Mouse (Mus musculus) liver, embryonic 14.5 days (tissue): ENCODE measurements around the gene Herpud1. TPM values are rescaled to one million over a fixed set of nuclear protein-coding genes. Genes with fewer than 3 reads are reported as not detected.

Source experiments
- ATAC-seq: fragments of 200-750 bp; cut with Nextera tagmentation; 2 replicates; pipeline ENCODE4 v1.8.0; 2017; ENCODE audit warnings: moderate number of reproducible peaks, mild to moderate bottlenecking, moderate library complexity; ENCODE audit not compliant: insufficient read depth
- DNase-seq, 3 experiments: peaks; one replicate each; pipeline ENCODE4 v3.0.0-alpha.2; 2012 to 2013; ENCODE audit warnings: low read depth in 3 of 3, low spot score in 3 of 3
- H3K27ac ChIP-seq: fragments of 300-500 bp; sonication (generic); 2 replicates; pipeline ENCODE4 v1.5.1; 2014; ENCODE audit warnings: moderate library complexity, mild to moderate bottlenecking, control low read depth, inconsistent platforms
- H3K27me3 ChIP-seq: fragments of 300-500 bp; sonication (generic); 2 replicates; pipeline ENCODE4 v1.6.1; 2014; ENCODE audit warnings: mild to moderate bottlenecking, low read length, moderate library complexity; ENCODE audit not compliant: control insufficient read depth, insufficient read depth
- H3K36me3 ChIP-seq: fragments of 300-500 bp; sonication (generic); replicated peaks from 2 replicates; pipeline ENCODE4 v1.6.1; 2014; ENCODE audit warnings: low read depth; ENCODE audit not compliant: control insufficient read depth, insufficient read depth
- H3K4me1 ChIP-seq, 2 experiments: fragments of 200-500 bp in 1 of 2; fragments of 300-500 bp in 1 of 2; sonication (generic) in 1 of 2; replicated peaks; 2 replicates each; pipeline ENCODE4 v1.6.1; 2012 to 2014; ENCODE audit warnings: antibody characterized with exemption in 1 of 2, inconsistent platforms in 1 of 2, low read length in 1 of 2; ENCODE audit not compliant: control insufficient read depth in 2 of 2, insufficient read depth in 2 of 2
- H3K4me2 ChIP-seq: fragments of 300-500 bp; sonication (generic); 2 replicates; pipeline ENCODE4 v1.6.1; 2014; ENCODE audit warnings: low read depth, mild to moderate bottlenecking, control low read depth, moderate library complexity
- H3K4me3 ChIP-seq, 2 experiments: fragments of 200-500 bp in 1 of 2; fragments of 300-500 bp in 1 of 2; sonication (generic) in 1 of 2; 2 replicates each; pipeline ENCODE4 v1.5.1; 2012 to 2014; ENCODE audit warnings: low read depth in 2 of 2, low read length in 2 of 2, mild to moderate bottlenecking in 2 of 2, control low read depth in 1 of 2, inconsistent platforms in 1 of 2, moderate library complexity in 1 of 2; ENCODE audit not compliant: insufficient read depth in 1 of 2
- H3K9ac ChIP-seq: fragments of 300-500 bp; sonication (generic); replicated peaks from 2 replicates; pipeline ENCODE4 v1.6.1; 2014; ENCODE audit warnings: mild to moderate bottlenecking, control low read depth, moderate library complexity
- H3K9me3 ChIP-seq: fragments of 300-500 bp; sonication (generic); 2 replicates; pipeline ENCODE4 v1.6.1; 2016; ENCODE audit warnings: low read length, mixed read lengths; ENCODE audit not compliant: control insufficient read depth
- CTCF ChIP-seq: IDR thresholded peaks from 2 replicates; pipeline ENCODE4 v1.5.1; 2016; ENCODE audit warnings: antibody characterized with exemption, low read depth, control low read depth
- EP300 ChIP-seq: IDR thresholded peaks from 2 replicates; pipeline ENCODE4 v1.6.1; 2016; ENCODE audit warnings: antibody characterized with exemption, low read depth
- WGBS: fragments of 180-500 bp; shearing (Covaris S2); extraction: QIAGEN DNeasy Blood & Tissue Kit; methylation state at CpG from one replicate; pipeline ENCODE4 v1.1.7; 2014; ENCODE audit not compliant: insufficient replicate concordance; 5-methylcytosine and 5-hydroxymethylcytosine counted together
- polyA plus RNA-seq, 2 experiments: library from polyadenylated mRNA; depleted of rRNA in 1 of 2; stranded (reverse) in 1 of 2; unstranded in 1 of 2; fragments of >200 nt; fragmentation: Nextera tagmentation in 1 of 2; extraction: Ambion mirVana in 1 of 2; gene quantifications; 2 replicates each; pipeline versions ENCODE4 v1.2.1 to v1.2.3; 2012 to 2014

The Herpud1 gene
- polyA plus RNA-seq, 2 experiments = 46.7 to 86.5 TPM

DNA sequence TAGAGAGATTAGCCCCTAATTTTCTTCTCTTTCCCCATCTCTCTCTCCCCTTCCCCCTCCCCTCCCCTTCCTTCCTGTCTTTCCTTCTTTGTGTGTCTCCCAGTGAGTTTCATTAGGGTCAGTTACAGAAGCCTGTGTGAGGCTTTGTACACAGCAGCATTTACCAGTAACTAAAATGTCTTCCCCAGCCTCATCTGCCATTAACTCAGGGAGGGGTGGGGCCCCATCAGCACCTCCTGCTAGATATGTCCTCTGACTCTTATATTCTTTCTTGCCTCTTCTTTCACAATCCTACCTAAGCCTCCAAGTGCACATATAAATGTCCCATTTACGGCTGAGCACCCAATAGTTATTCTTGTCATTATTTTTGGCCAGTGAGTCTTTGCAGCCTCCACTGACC is 54.2 kb downstream of the Herpud1 start:
- TF ChIP-seq EP300 = no peak
- TF ChIP-seq CTCF = no peak
- H3K4me1 ChIP-seq = no peaks in the 10 kb centered on the region
- WGBS = 56% methylated on average over 1 of the region's 1 CpGs
- no peak overlapping the region for H3K27ac ChIP-seq
- DNase-seq = no peak
- no peaks in the 10 kb centered on the region for H3K36me3 ChIP-seq
- no peak overlapping the region for H3K4me2 ChIP-seq
- no peak overlapping the region for H3K9ac ChIP-seq
- no peak for ATAC-seq
- H3K4me3 ChIP-seq = no peak overlapping the region
- no peaks in the 10 kb centered on the region for H3K9me3 ChIP-seq
- no peaks in the 10 kb centered on the region for H3K27me3 ChIP-seq

DNA sequence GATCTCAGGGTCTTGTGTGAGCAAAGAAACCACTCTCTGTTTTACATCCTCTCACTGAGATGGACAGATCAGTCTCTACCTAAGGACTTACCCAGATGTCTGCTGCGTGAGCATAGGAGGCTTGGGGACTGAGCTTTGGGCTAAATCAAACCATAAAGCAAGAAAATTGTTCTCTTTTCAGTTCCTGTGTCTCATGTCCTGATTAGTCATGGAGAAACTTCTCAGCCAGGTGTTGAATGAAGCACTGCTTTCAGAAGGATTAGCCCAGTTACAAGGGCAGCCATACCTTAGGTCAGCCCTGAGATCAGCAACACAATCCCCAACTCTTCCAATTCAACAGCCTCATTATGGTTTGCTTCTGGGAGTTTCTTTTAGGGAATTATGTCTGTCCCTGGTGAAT is 55.4 kb downstream of the Herpud1 start:
- Histone ChIP-seq H3K4me2 (no peak overlapping the region), H3K9me3 (no peaks in the 10 kb centered on the region), H3K36me3 (no peaks in the 10 kb centered on the region), H3K27ac (no peak overlapping the region), H3K9ac (no peak overlapping the region), H3K4me1 (no peaks in the 10 kb centered on the region), H3K4me3 (no peak overlapping the region), H3K27me3 (no peaks in the 10 kb centered on the region)
- DNase-seq (no peak), ATAC-seq (no peak)
- TF ChIP-seq CTCF (no peak), EP300 (no peak)
- 59% methylated on average over 1 of the region's 1 CpGs for WGBS

DNA sequence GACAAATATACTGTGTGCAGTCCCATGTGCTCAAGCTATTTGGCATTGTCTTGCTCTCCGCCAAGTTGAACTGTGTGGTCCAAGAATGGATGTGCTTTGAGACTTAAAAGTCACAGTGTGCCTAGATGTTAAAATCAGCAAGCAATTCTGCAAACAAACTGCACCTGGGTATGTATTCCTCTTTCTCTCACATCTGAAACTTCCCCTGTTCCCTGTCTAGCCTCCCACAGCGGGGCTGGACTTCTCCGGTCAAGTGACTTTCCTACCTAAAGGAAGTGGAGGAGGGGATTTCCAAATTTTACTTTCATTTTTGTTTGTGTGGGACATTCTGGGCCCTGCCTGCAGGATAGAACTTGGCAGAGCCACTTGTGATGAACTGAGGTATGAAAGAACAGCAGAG is 56.9 kb downstream of the Herpud1 start:
- Histone ChIP-seq H3K27me3 (no peaks in the 10 kb centered on the region), H3K4me3 (no peak overlapping the region), H3K9me3 (no peaks in the 10 kb centered on the region), H3K36me3 (no peaks in the 10 kb centered on the region), H3K4me1 (no peaks in the 10 kb centered on the region), H3K27ac (no peak overlapping the region), H3K4me2 (no peak overlapping the region), H3K9ac (no peak overlapping the region)
- DNase-seq (no peak), ATAC-seq (no peak)
- 62% methylated on average over 3 of the region's 3 CpGs for WGBS
- TF ChIP-seq EP300 (no peak), CTCF (no peak)

DNA sequence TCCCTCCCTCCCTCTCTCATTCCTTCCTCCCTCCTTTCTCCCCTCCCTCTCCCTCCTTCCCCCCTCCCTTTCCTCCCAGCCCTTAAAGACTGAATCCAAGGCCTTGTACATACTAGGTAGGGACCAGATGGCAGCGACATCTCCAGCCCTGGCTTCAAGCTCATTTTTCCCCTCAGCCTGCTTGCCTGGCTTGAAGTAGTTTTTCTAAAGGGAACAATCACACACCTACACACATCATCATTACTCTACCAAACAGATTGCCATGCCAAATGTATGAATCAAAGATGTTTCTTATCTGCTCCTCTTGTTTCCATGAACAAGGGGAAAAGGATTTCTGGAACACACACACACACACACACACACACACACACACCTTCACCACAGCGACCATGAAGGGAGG is 58.2 kb downstream of the Herpud1 start:
- Histone ChIP-seq H3K9me3 (no peaks in the 10 kb centered on the region), H3K27ac (no peak overlapping the region), H3K4me1 (no peaks in the 10 kb centered on the region), H3K4me3 (no peak overlapping the region), H3K9ac (no peak overlapping the region), H3K36me3 (no peaks in the 10 kb centered on the region), H3K27me3 (no peaks in the 10 kb centered on the region), H3K4me2 (no peak overlapping the region)
- DNase-seq = no peak
- no peak for ATAC-seq
- no peak for TF ChIP-seq CTCF
- no peak for TF ChIP-seq EP300
- WGBS = 32% methylated on average over 2 of the region's 2 CpGs

Other genes with a start within 250 kb of the Herpud1 start
- gene Mt4, start 249.2 kb upstream of the Herpud1 start, polyA plus RNA-seq (2012; rRNA removed) = 1.4 and 2.1 TPM in 2 replicates
- gene Mt4, start 249.2 kb upstream of the Herpud1 start, polyA plus RNA-seq (2014; fragmentation: Nextera tagmentation; extraction: Ambion mirVana) = 1.7 and 1.8 TPM in 2 replicates
- 0.10 and 0.30 TPM in 2 replicates for gene Mt3, start 233.8 kb upstream of the Herpud1 start, polyA plus RNA-seq (2012; rRNA removed)
- 0.61 TPM in 1 of 2 replicates, not detected in the other for gene Mt3, start 233.8 kb upstream of the Herpud1 start, polyA plus RNA-seq (2014; fragmentation: Nextera tagmentation; extraction: Ambion mirVana)
- 1,629 and 2,197 TPM in 2 replicates for gene Mt2, start 213.8 kb upstream of the Herpud1 start, polyA plus RNA-seq (2012; rRNA removed)
- 1,576 and 1,601 TPM in 2 replicates for gene Mt2, start 213.8 kb upstream of the Herpud1 start, polyA plus RNA-seq (2014; fragmentation: Nextera tagmentation; extraction: Ambion mirVana)
- 3,236 and 4,039 TPM in 2 replicates for gene Mt1, start 207.4 kb upstream of the Herpud1 start, polyA plus RNA-seq (2012; rRNA removed)
- 5,334 and 6,015 TPM in 2 replicates for gene Mt1, start 207.4 kb upstream of the Herpud1 start, polyA plus RNA-seq (2014; fragmentation: Nextera tagmentation; extraction: Ambion mirVana)
- 23.2 and 28.2 TPM in 2 replicates for gene Nup93, start 171.9 kb upstream of the Herpud1 start, polyA plus RNA-seq (2012; rRNA removed)
- gene Nup93, start 171.9 kb upstream of the Herpud1 start, polyA plus RNA-seq (2014; fragmentation: Nextera tagmentation; extraction: Ambion mirVana) = 38.7 and 43.2 TPM in 2 replicates
- 0.01 TPM in 1 of 2 replicates, not detected in the other for gene Slc12a3, start 57.2 kb upstream of the Herpud1 start, polyA plus RNA-seq (2012; rRNA removed)
- gene Slc12a3, start 57.2 kb upstream of the Herpud1 start, polyA plus RNA-seq (2014; fragmentation: Nextera tagmentation; extraction: Ambion mirVana) = 0.11 TPM in 1 of 2 replicates, not detected in the other
- gene Nlrc5, start 47.9 kb downstream of the Herpud1 start, polyA plus RNA-seq (2012; rRNA removed) = 0.10 and 0.22 TPM in 2 replicates
- gene Nlrc5, start 47.9 kb downstream of the Herpud1 start, polyA plus RNA-seq (2014; fragmentation: Nextera tagmentation; extraction: Ambion mirVana) = 0.09 and 0.18 TPM in 2 replicates
- gene Cpne2, start 146.6 kb downstream of the Herpud1 start, polyA plus RNA-seq (2012; rRNA removed) = 2.3 and 2.6 TPM in 2 replicates
- gene Cpne2, start 146.6 kb downstream of the Herpud1 start, polyA plus RNA-seq (2014; fragmentation: Nextera tagmentation; extraction: Ambion mirVana) = 2.5 and 2.7 TPM in 2 replicates
- gene Rspry1, start 215.5 kb downstream of the Herpud1 start, polyA plus RNA-seq (2012; rRNA removed) = 4.0 and 6.2 TPM in 2 replicates
- 15.8 and 17.9 TPM in 2 replicates for gene Rspry1, start 215.5 kb downstream of the Herpud1 start, polyA plus RNA-seq (2014; fragmentation: Nextera tagmentation; extraction: Ambion mirVana)
- 11.3 and 16.1 TPM in 2 replicates for gene Fam192a, start 215.6 kb downstream of the Herpud1 start, polyA plus RNA-seq (2012; rRNA removed)
- 25.8 and 26.5 TPM in 2 replicates for gene Fam192a, start 215.6 kb downstream of the Herpud1 start, polyA plus RNA-seq (2014; fragmentation: Nextera tagmentation; extraction: Ambion mirVana)